Mouse (Mus musculus): Measurements from ENCODE around the gene Dab2.

The Dab2 gene

GRCm38 (mm10) chr15:6398211-6398610 is 98.6 kb downstream of the Dab2 start:
- no peak for DNase-seq

DNA sequence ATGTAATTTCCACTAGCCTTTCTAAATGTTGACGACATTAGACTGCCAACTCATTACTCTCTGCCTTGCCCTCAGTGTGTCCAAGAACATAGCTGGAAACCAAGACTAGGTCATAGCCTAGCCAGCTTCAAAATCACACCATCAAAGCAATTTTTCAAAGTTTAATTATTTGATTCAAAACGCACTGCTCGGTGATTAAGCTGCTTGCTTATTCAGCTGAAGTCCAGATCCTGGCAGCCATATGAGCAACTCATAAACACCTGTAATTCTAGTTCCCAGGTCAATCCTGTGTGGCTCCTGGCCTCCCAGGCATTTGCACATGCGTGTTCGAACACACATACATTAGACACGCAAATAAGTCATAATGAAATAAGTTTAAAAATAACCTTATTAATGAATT is 99.3 kb downstream of the Dab2 start:
- DNase-seq, result no peak

- DNase-seq, result no peak
Observed at GRCm38 (mm10) chr15:6400115-6400514, 100.5 kb downstream of the Dab2 start.

DNA sequence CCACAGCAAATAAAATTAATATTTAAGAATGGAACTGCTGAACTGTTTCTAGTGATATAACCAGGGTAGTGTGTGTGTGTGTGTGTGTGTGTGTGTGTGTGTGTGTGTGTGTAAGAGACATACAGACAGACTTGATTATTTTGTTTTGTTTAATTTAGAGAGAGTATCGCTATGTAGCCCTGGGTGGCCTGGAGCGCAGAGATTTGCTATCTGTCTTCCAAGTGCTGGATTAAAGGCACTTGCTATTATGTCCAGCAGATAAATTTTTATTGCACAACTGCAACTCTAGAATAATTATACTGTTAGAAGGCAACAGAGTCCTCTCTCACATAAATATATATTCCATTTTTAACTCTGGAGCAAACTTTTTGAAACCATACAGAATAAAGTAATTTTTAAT is 102.8 kb downstream of the Dab2 start:
- no peak for DNase-seq

DNA sequence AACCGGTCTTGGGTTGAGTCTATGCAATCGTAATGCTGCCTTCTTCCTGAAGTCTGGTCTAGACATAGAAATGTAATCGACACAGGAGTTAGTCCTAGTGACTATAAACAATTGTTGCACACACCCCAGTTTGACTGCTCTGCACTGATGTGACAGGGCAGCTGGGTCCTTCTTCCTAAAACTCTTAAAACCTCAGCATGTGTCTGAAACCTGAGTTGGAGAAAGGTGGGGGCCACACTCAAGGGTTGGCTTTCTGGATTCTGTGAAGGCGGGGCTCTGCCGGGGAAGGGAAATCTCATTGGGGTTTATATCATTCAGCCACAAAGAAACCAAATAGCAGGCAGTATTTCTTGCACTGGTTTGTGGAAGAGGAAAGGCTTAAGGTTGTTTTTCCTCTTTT is 104.6 kb downstream of the Dab2 start:
- peak; percentile 10 for DNase-seq

DNA sequence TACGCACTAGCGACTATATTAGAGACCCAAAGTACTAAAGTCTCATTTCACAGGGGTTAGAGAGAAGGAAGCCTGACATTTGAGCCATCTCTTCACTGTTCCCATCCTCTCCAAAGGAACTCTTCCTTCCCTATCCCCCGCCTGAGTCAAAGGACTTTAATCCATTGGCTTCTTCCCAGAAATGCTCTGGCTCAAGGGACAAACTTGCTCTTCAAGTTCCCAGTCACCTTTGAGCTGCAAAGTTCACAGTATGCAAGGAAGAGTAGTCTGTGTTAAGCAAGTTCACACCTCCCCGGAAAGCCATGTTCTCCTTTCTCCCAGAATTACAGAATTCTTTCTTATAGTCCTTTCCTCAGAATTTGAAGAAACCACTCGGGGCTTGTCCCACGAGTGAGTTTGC is 107.2 kb downstream of the Dab2 start:
- no peak for DNase-seq

DNA sequence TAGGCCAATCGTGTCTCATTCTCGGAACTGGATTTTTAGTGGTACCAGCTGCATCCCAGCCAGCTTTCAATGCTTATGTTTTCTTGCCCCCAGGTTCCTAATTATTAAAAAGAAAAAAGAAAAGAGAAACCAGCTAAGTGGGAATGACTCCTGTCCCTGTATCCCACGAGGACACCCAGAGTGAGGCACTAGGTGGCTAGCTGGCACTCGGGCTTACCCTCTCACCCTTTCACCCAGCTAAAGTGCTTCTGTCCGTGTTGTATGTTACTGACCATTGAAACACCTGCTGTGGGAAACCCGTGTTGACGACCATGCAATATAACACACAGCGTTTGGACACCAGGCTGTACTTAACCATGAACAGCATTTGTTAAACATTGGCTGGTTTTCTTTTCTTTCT is 109.4 kb downstream of the Dab2 start:
- DNase-seq, result no peak

- DNase-seq, result no peak
Observed at GRCm38 (mm10) chr15:6410161-6410560, 110.6 kb downstream of the Dab2 start.

DNA sequence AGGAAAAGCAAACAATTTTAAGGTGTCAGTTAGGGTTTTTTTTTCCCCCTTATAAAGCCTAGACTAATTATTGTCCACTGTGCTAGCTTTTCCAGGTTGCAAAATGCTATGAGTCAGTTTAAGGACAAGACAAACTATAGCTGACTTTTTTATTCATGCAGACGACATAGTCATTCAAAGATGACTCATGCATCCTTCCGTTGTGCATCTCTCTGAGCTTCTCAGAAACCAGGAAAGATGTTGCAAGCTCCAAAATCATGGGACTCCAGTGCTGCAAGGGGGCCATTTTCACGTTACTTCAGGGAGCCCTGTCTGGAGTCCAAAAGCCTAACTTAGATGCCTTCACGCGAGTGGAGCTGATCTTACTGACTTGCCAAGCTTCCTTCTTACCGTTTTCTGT is 111.7 kb downstream of the Dab2 start:
- no peak for DNase-seq

DNA sequence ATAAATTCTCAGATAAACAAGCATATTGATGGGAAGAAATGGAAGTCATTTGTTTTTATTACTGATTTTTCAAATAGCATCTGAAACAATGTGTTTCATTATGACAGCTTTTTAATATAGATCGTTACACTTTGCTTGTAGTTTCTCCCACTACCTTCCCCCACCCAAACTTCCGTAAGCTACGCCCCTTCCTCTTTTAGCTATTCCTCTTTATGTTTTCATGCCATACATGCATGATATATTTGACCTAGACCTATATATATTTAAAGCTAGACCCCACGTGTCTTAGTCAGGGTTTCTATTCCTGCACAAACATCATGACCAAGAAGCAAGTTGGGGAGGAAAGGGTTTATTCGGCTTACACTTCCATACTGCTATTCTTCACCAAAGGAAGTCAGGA is 115.7 kb downstream of the Dab2 start:
- DNase-seq, result no peak

GRCm38 (mm10) chr15:6431777-6432176 is 132.2 kb downstream of the Dab2 start:
- no peak for DNase-seq

DNA sequence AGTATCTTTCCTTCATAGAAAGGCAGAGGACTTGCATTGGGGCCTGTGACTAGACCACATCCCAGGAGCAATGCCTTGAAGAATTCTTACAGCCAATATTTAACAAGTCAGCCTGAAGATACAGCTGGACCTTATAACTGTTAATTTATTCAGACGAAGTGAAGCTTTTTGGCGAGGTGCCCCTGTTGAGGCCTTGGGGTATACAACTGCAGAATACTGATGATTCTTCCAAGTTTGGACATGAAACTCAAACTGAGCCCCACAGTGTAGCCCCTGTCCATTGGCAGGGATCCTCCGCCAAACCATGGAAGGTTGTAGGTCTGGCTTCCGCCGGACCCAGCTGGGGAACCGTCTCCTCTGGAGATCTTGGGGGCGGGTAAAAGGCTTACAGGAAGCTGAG is 132.8 kb downstream of the Dab2 start:
- no peak for DNase-seq

- no peak for DNase-seq
Observed at GRCm38 (mm10) chr15:6435281-6435680, 135.7 kb downstream of the Dab2 start.

- DNase-seq, result peak; percentile 30
Observed at GRCm38 (mm10) chr15:6435773-6436172, 136.2 kb downstream of the Dab2 start.

DNA sequence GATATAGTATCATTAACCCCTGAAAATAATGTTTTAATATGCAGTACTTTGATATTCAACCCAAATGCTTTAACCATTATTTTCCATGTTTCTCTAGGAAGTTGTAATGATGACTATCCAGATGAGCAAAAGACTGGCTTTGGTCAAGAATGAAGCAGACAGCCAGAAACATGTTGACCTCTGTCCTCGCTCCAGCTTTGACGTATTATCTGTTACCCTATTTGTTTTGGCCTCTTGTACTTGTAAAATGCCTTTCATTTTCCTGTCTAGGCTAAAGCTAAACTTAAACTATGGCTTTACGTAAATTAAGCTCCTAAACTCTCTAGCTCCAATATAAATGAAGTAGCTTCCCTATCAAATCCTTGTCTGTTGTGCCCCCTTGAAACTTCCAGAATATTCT is 139.1 kb downstream of the Dab2 start:
- no peak for DNase-seq

DNA sequence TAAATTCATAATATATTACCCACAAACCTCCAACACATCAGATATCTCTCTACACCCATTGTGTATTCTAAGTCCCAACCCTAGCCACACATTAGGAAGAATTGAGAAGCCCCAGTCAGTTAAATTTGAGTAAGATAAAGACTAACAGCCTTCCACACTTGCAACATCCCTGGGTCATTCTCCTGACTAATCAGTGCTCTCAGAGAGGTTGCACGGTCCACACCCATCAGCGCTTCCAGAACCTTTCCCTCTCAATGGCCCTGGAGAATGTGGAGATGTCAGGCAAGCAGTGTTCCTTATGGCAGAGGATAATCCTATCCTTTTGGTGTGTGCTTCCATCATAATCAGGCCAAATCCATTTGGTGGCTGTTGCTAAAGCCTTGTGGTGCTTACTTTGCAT is 144.9 kb downstream of the Dab2 start:
- DNase-seq, result no peak

- DNase-seq, result no peak
Observed at GRCm38 (mm10) chr15:6445135-6445534, 145.5 kb downstream of the Dab2 start, which contains the start of gene C9. Gene C9 (plus strand): TSS chr15:6445327.

DNA sequence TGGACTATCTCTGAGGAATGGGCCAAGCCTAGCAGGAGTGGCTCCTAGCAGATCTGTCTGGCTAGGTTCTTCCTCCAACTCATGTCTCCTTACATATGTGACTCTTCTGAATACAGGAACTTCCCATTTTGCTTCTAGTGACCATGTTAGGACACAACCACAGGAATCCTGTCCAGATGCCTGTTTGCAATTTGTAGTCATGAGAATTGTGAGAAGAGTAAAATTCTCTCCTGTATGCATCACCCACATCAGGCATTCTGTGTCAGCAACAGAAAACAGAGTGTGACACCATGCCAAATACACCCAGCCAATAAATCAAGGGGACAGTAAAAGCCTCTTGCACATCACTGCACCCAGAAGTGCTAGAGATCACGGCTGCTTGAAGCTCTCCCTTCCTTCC is 146.6 kb downstream of the Dab2 start:
- no peak for DNase-seq

- DNase-seq, result peak; percentile 31
Observed at GRCm38 (mm10) chr15:6448892-6449291, 149.3 kb downstream of the Dab2 start.

GRCm38 (mm10) chr15:6454461-6454860 is 154.9 kb downstream of the Dab2 start:
- no peak for DNase-seq

- no peak for DNase-seq
Observed at GRCm38 (mm10) chr15:6461381-6461780, 161.8 kb downstream of the Dab2 start.

DNA sequence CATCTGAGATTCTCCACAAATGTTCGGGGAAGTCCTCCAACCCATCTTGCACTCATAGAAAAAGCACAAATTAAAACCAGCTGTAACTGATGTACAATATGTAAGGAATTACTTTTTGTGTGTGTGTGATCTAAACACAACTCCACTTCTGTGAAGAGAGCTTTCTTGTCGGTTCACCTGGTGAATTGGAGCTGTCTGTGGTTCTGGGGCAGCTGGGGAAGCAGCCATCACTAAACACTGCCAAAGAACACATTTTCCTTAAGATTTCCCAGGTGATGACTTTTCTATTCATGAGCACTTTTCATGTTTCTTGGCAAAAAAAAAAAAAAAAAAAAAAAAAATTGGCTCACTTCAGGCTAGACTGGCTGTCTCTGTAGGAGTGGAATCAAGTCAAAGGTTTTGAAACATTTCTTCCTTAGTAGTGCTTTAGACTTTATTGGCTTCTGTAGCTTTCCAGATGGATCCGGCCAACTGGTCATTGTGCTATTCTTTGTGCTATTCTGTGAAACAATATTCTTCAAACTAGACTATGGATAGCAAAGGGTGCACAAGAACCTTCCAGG is 163.9 kb downstream of the Dab2 start:
- DNase-seq, result no peak

DNA sequence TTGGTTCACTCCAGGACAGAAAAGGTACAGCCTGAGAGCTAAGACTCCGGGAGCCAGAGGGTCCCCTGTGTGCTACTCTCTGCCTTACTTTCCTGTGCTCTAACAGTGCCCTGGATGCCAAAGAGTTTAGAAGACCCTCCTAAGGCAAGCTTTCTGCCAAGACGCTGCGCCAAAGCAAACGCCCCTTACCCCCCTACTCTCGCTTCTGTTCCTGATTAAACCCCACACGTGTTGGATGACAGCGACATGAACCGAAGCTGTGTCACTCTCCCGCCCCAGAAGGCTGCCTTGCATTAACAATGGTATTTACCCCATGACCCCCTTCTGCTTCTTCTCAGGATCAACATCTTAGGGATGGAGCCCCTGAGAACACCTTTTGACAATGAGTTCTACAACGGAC is 167.4 kb downstream of the Dab2 start:
- DNase-seq, result peak; percentile 28

DNA sequence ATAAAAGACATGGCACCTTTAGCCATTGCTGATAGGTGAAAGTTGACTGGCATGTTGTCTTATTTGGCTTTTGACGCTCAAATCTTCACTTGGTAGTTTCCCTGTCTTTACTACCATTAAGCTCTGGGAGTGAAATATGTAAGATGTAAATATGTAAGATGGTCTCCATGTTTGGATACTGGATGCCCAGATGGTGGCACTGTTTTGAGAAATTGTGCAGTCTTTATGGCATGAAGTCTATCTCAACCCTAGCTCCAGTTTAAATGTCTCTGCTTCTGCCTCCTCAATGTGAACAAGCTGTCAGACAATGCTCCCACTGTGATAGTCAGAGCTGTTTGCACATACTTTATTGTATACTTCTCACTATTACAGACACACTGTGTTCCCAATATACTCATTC is 169.3 kb downstream of the Dab2 start:
- no peak for DNase-seq

DNA sequence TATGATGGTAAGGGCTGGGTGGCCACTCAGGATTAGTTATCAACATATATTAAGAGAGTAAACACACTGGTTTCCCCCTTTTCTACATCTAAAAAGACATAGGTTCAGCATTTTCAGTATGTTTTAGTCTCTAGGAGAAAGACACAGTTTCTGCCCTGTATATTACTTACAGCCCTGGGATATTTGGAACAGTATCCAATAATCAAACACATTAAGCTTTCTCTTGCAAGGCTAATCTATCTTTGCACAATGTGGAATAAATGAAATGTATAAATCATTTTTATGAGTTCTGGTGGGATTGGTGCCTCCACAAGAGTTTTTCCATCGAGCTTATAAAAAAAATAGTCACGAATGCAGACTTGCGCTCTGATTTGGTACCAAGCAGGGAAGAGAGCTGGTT is 169.8 kb downstream of the Dab2 start:
- no peak for DNase-seq

DNA sequence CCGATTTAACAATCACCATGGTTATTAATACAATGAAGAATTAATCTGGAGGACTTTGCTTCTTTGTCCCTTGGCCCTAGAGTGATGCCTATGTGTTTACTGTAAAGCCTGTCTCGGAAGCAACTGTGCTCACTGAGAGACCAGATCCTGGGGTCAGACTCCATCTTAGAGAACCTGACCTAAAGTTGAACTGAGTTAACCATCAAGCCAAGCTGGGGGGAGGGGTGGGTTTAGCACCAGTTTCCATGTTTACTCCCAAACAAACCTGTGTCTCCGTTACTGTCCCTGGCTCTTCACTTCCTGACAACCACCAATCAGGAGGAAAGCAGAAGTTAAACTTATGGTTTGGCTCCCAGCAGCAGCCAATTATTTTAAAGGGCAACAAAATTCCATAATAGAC is 184.0 kb downstream of the Dab2 start:
- DNase-seq, result no peak

Data from embryo, embryonic 11 days (tissue).